Mouse (Mus musculus) forebrain, embryonic 11.5 days (tissue): Measurements from ENCODE around the gene Phactr4. TPM values are rescaled to one million over a fixed set of nuclear protein-coding genes. Genes with fewer than 3 reads are reported as not detected.

Experiments
- ATAC-seq: fragments of 200-750 bp; cut with Nextera tagmentation; replicated peaks from 2 replicates; pipeline ENCODE4 v1.8.0; 2017; ENCODE audit warnings: moderate TSS enrichment; ENCODE audit not compliant: low FRiP score
- DNase-seq: peaks from one replicate; pipeline ENCODE4 v3.0.0-alpha.2; 2017; ENCODE audit warnings: low spot score
- H3K27ac ChIP-seq: fragments of 300-500 bp; sonication (generic); 2 replicates; pipeline ENCODE4 v1.5.1; 2014; ENCODE audit warnings: low read depth, low read length
- H3K27me3 ChIP-seq: fragments of 300-500 bp; sonication (generic); 2 replicates; pipeline ENCODE4 v1.6.1; 2014; ENCODE audit warnings: mild to moderate bottlenecking, low read length, mixed read lengths; ENCODE audit not compliant: control insufficient read depth, insufficient read depth
- H3K36me3 ChIP-seq: fragments of 300-500 bp; sonication (generic); 2 replicates; pipeline ENCODE4 v1.6.1; 2014; ENCODE audit warnings: mild to moderate bottlenecking, low read length, moderate library complexity, mixed read lengths; ENCODE audit not compliant: control insufficient read depth, insufficient read depth
- H3K4me1 ChIP-seq: fragments of 300-500 bp; sonication (generic); replicated peaks from 2 replicates; pipeline ENCODE4 v1.6.1; 2014; ENCODE audit warnings: low read length, mixed read lengths; ENCODE audit not compliant: control insufficient read depth, insufficient read depth
- H3K4me2 ChIP-seq: fragments of 300-500 bp; sonication (generic); 2 replicates; pipeline ENCODE4 v1.6.1; 2014; ENCODE audit warnings: low read depth, mild to moderate bottlenecking, low read length, moderate library complexity, mixed read lengths; ENCODE audit not compliant: severe bottlenecking
- H3K4me3 ChIP-seq: fragments of 300-500 bp; sonication (generic); 2 replicates; pipeline ENCODE4 v1.5.1; 2014; ENCODE audit warnings: low read depth, low read length
- H3K9ac ChIP-seq: fragments of 300-500 bp; sonication (generic); 2 replicates; pipeline ENCODE4 v1.6.1; 2014; ENCODE audit warnings: low read length
- H3K9me3 ChIP-seq: fragments of 300-500 bp; sonication (generic); 2 replicates; pipeline ENCODE4 v1.6.1; 2016; ENCODE audit warnings: low read length, mixed read lengths; ENCODE audit not compliant: control insufficient read depth
- WGBS: fragments of 180-500 bp; shearing (Covaris S2); extraction: QIAGEN DNeasy Blood & Tissue Kit; methylation state at CpG from one replicate; pipeline ENCODE4 v1.1.7; 2014; 5-methylcytosine and 5-hydroxymethylcytosine counted together
- polyA plus RNA-seq: library from polyadenylated mRNA; unstranded; fragments of >200 nt; fragmentation: Nextera tagmentation; extraction: Ambion mirVana; gene quantifications from 2 replicates; pipeline ENCODE4 v1.2.1, GENCODE M21; 2014

Gene Phactr4
- polyA plus RNA-seq, 1 experiment from 2014 or later: 29.3 TPM

DNA sequence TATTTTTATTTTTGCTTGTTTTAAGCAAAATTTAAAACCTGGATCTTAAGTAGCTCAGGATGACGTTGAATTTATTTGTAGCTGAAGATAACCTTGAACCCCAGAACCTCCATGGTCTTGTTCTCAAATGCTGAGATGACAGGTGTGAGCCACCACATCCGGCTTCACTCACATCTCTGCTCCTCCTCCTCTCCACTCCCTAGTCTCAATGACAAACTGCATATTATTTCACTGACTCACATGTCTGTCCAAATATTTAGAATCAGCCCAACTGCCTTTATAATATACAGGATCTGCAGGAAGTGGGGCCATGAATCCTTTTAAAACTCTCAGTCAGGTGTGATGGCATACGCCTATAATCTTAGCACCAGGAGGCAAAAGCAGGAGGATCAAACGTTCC is 33.0 kb downstream of the Phactr4 start:
- Histone ChIP-seq H3K4me2 (no peak overlapping the region), H3K4me3 (no peak overlapping the region), H3K9me3 (no peaks in the 10 kb centered on the region), H3K27ac (no peak overlapping the region), H3K4me1 (no peaks in the 10 kb centered on the region), H3K9ac (no peak overlapping the region), H3K27me3 (no peaks in the 10 kb centered on the region), H3K36me3 (no peaks in the 10 kb centered on the region)
- ATAC-seq (no peak), DNase-seq (no peak)
- WGBS: 91% methylated on average over 4 of the region's 4 CpGs

DNA sequence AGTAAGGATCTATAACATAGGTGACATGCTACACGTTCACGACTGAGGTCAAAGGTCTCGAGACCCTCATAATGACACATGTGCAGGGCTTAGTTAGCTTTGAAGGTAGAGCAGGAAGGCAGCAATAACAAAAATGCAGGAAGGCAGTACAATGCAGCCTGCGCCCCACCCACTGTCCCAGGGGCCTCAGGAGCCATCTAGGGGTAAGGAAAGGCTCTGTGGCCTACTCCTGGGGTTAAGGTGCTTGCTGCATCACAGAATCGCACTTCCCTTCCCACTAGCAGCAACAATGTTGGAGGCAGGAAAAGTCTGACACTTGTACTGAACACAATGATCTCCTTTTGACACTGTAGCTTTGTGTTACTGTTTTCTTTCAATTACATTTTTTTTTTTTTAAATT is 34.7 kb downstream of the Phactr4 start:
- DNase-seq (no peak), ATAC-seq (no peak)
- no peak overlapping the region for H3K4me2 ChIP-seq
- no peaks in the 10 kb centered on the region for H3K27me3 ChIP-seq
- H3K4me1 ChIP-seq: no peaks in the 10 kb centered on the region
- no peaks in the 10 kb centered on the region for H3K9me3 ChIP-seq
- H3K4me3 ChIP-seq: no peak overlapping the region
- no peaks in the 10 kb centered on the region for H3K36me3 ChIP-seq
- WGBS: 87% methylated on average over 5 of the region's 5 CpGs
- H3K9ac ChIP-seq: no peak overlapping the region
- no peak overlapping the region for H3K27ac ChIP-seq

DNA sequence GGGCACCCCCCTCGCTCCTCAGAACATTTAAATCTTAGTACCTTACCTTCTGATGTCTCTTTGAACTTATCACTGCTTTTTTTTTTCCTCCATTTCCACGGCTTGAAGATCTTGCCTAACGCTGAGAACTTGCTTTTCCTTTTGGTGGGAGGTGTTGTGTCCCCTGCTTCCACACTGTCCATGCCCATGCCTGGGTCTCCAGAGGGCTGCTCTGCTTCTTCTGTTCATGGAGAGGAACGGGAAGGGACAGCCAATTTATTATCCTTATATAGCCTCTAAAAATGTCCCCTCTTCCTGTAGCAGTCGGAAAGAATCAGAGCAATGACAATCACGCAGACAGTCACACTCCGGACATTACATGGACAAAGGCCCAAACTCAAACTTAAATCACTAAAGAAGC is 35.4 kb downstream of the Phactr4 start:
- H3K4me2 ChIP-seq: no peak overlapping the region
- no peaks in the 10 kb centered on the region for H3K9me3 ChIP-seq
- ATAC-seq (no peak), DNase-seq (no peak)
- H3K36me3 ChIP-seq: no peaks in the 10 kb centered on the region
- H3K9ac ChIP-seq: no peak overlapping the region
- no peaks in the 10 kb centered on the region for H3K27me3 ChIP-seq
- no peaks in the 10 kb centered on the region for H3K4me1 ChIP-seq
- no peak overlapping the region for H3K27ac ChIP-seq
- no peak overlapping the region for H3K4me3 ChIP-seq
- WGBS: 93% methylated on average over 7 of the region's 7 CpGs

DNA sequence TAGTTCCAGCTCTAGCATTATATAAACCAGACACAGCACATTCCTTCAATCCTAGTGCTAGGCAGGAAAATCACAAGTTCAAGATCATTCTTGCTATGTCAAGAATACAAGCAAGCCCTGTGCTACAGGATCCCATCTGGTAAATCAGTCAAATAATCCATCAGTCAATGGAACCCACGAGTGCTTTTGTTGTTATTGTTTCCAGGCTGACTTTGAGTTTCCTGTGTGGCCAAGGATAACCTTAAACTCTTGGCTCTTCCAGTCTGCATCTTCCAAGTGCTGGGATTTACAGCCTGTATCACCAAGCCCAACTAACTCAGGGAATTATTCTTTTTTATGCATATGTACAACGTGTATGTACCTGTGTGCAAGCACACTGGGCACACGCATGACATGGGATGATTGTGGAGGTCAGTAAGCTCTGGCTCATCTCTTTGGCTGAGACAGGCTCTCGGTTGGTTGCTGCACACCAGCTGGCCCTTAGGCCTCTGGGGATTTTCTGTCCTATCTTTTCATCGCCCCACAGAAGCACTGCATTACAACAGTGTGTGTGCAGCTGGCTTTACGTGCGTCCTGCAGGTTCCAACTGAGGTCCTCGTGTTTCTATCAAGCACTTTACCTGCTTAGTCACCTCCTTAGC is 36.4 kb downstream of the Phactr4 start:
- Histone ChIP-seq H3K36me3 (no peaks in the 10 kb centered on the region), H3K27me3 (no peaks in the 10 kb centered on the region), H3K4me3 (no peak overlapping the region), H3K9me3 (no peaks in the 10 kb centered on the region), H3K27ac (no peak overlapping the region), H3K4me1 (no peaks in the 10 kb centered on the region), H3K4me2 (no peak overlapping the region), H3K9ac (no peak overlapping the region)
- WGBS: 89% methylated on average over 8 of the region's 8 CpGs
- ATAC-seq (no peak), DNase-seq (no peak)

DNA sequence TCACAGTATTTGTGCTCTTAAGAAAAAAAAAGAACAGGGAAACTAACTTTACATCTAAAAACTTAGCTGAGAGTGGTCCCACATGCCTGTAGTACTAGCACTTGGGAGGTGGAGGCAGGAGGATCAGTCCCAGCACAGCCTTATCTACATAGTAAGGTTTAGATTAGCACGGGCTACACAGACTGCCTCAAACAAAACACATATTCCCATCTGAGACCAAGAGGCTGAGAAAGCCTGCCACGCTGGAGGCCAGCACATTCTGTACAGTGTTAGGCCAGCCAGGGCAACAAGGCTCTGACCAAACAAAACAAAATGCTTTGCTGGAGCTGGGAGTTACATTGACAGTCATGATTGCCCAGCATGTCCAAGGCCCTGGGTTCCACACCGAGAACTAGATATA is 38.8 kb downstream of the Phactr4 start:
- Histone ChIP-seq H3K4me2 (no peak overlapping the region), H3K36me3 (no peaks in the 10 kb centered on the region), H3K9me3 (no peaks in the 10 kb centered on the region), H3K4me1 (no peaks in the 10 kb centered on the region), H3K27ac (no peak overlapping the region), H3K4me3 (no peak overlapping the region), H3K27me3 (no peaks in the 10 kb centered on the region), H3K9ac (no peak overlapping the region)
- ATAC-seq (no peak), DNase-seq (no peak)
- 96% methylated on average over 3 of the region's 3 CpGs for WGBS

DNA sequence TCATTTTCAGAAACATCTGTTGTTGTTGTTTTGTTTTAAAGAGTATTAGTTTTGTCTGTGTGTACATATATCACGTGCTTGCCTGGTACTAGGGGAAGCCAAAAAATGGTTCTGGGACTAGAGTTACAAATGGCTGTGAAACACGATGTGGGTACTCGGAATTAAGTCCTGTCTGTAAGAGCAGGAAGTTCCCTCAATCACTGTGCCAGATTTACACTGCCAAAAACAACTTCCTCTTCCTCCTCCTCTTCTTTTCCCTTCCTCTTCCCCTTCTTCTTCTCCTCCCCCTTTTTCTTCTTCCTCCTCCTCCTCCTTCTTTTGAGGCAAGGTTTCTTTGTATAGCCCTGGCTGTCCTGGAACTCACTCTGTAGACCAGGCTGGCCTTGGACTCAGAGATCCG is 40.0 kb downstream of the Phactr4 start:
- Histone ChIP-seq H3K36me3 (no peaks in the 10 kb centered on the region), H3K9me3 (no peaks in the 10 kb centered on the region), H3K4me1 (no peaks in the 10 kb centered on the region), H3K4me3 (no peak overlapping the region), H3K27ac (no peak overlapping the region), H3K9ac (no peak overlapping the region), H3K4me2 (no peak overlapping the region), H3K27me3 (no peaks in the 10 kb centered on the region)
- DNase-seq (no peak), ATAC-seq (no peak)
- WGBS: 94% methylated on average over 4 of the region's 4 CpGs

DNA sequence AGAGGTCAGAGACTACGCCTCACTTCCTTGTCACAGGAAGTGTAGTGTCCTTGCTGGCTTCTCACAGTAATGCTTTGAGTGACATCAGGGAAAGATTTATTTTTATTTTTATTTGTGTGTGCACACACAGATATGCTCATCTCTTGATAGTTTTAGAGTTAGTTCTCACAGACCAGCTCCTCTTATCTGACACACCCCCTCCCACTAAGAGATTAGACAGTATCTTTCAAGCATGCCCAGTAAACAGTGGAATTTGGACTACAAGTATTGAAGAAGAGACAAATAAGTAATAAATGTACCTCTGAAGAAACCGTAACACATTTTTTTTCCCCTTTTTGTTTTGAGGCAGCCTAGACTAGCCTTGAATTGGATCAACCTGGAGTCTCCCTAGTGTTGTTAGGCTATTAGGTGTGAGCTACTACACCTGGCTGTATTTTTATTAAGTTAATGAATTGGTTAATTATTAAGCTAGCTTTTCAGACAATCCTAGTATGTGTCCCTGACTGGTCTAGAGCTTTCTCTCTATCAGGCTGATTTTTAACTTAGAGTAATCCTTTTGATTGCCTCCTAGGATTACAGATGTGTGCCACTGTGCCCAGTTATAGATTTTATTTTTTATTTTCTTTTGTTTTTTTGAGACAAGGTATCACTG is 41.2 kb downstream of the Phactr4 start:
- H3K9ac ChIP-seq: no peak overlapping the region
- H3K9me3 ChIP-seq: no peaks in the 10 kb centered on the region
- H3K4me1 ChIP-seq: no peaks in the 10 kb centered on the region
- no peak overlapping the region for H3K4me3 ChIP-seq
- ATAC-seq (no peak), DNase-seq (no peak)
- H3K4me2 ChIP-seq: no peak overlapping the region
- H3K36me3 ChIP-seq: no peaks in the 10 kb centered on the region
- H3K27me3 ChIP-seq: no peaks in the 10 kb centered on the region
- no peak overlapping the region for H3K27ac ChIP-seq
- 99% methylated on average over 2 of the region's 2 CpGs for WGBS

DNA sequence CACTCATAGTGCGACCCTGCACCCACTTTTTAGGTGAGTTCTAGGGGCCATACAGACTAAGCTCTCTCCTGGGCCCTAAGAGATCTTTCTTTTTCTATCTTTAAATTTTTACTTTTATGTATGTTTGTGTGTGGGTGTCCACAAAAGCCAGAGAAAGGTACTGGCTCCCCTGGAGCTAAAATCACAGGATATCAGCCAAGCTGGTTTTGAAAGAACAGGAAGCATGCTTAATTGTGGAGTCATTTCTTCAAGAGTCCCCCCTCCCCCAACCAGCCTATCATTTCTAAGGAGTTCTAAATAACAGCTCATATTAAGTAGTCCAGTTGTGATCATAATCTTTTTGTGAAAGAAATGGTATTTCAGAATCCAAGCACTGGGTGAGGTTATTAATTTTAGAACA is 48.5 kb downstream of the Phactr4 start:
- Histone ChIP-seq H3K36me3 (no peaks in the 10 kb centered on the region; the same call in 1 of the 2 replicates), H3K9me3 (no peaks in the 10 kb centered on the region), H3K27ac (no peak overlapping the region), H3K27me3 (no peaks in the 10 kb centered on the region), H3K4me3 (no peak overlapping the region), H3K4me2 (no peak overlapping the region), H3K9ac (no peak overlapping the region), H3K4me1 (no peaks in the 10 kb centered on the region)
- DNase-seq: no peak
- no peak for ATAC-seq
- WGBS: 100% methylated on average over 1 of the region's 1 CpGs
